Mouse (Mus musculus): ENCODE measurements at regions not wholly inside any gene's neighbourhood (a gene's known extent, or its start where the extent isn't known, plus 50 kb on each side); places are given as distances from the start of the nearest gene placed in this dataset.

DNA sequence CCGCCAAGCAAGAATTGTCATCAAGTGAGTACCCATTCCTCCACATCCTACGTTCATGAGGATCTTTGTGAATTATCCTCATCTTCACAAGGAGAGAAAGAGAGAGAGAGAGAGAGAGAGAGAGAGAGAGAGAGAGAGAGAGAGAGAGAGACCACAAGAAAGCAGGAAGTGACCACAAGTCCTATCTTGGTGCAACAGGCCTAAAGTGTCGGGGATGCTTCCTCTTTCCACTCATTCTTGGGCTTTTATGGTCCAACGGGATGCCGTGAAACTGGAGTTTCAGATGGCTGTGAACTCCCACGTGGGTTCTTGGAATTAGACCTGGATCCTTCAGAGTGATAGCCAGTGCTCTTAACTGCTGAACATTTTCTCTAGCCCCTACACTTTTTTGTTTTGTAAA lies 53.1 kb upstream of the Rai14 start:
- H3K4me1 ChIP-seq (replicated peaks; ENCODE audit: control insufficient read depth, insufficient read depth, low read length), result no peaks in the 10 kb centered on the region
- no peak overlapping the region for H3K4me2 ChIP-seq (replicated peaks; ENCODE audit: low read depth)
- H3K27ac ChIP-seq (ENCODE audit: low read depth, low read length), result no peak overlapping the region
- no peak overlapping the region for H3K9ac ChIP-seq (ENCODE audit: low read depth, low read length)
- ATAC-seq, result no peak
- H3K27me3 ChIP-seq (replicated peaks; ENCODE audit: control insufficient read depth, insufficient read depth, low read length), result no peaks in the 10 kb centered on the region
- no peaks in the 10 kb centered on the region for H3K9me3 ChIP-seq (ENCODE audit: control insufficient read depth)
- WGBS, result 74% methylated on average over 6 of the region's 6 CpGs
- no peaks in the 10 kb centered on the region for H3K36me3 ChIP-seq (ENCODE audit: control insufficient read depth, insufficient read depth)
- no peak for TF ChIP-seq CTCF (IDR thresholded peaks at IDR 0.05; ENCODE audit: low read depth)
- no peak overlapping the region for H3K4me3 ChIP-seq (ENCODE audit: low read depth, low read length)

DNA sequence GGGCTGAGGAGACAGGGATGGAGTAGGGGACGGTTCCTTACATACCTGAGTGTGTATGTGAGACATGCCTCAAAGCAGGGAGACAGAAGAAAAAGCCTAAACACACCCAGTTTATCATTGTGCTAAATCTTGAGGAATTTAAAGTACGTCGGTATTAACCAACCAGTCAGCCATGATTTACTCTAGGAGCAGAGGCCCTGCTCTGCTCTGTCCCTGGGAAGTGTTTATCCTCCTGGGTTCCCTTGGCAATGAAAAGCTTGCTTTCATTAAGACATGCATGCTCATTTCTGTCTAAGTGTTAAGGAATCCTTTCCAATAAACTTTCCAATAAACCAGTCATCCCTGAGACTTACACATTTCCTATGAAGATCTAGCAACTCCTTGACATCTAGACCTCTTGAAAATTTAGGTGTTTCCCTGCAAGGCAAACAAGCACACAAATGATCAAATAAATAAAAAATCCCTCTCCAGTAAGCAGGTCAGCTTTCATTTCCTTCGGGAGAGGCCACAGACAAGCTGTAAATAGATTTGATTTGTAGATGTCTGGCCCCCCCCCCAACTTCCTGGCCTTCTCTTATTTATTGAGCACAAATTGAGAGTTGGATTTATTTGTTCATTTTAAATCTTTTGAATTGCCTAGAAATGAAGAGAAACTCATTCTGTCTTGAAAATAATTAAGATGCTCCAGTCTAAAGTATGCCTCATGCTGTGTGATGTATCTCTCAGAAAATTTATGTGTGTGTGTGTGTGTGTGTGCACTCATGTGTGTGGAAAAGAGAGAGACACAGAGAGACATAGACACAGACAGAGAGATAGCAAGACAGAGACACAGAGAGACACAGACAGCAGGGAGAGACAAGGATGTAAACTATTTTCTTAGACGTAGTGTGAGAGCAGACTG lies 56.2 kb upstream of the Rai14 start:
- no peak for TF ChIP-seq CTCF (IDR thresholded peaks at IDR 0.05; ENCODE audit: low read depth)
- Histone ChIP-seq H3K36me3 (ENCODE audit: control insufficient read depth, insufficient read depth) (no peaks in the 10 kb centered on the region), H3K27me3 (replicated peaks; ENCODE audit: control insufficient read depth, insufficient read depth, low read length) (no peaks in the 10 kb centered on the region), H3K27ac (ENCODE audit: low read depth, low read length) (no peak overlapping the region), H3K9ac (ENCODE audit: low read depth, low read length) (no peak overlapping the region), H3K4me3 (ENCODE audit: low read depth, low read length) (no peak overlapping the region), H3K4me1 (replicated peaks; ENCODE audit: control insufficient read depth, insufficient read depth, low read length) (no peaks in the 10 kb centered on the region), H3K9me3 (ENCODE audit: control insufficient read depth) (no peaks in the 10 kb centered on the region), H3K4me2 (replicated peaks; ENCODE audit: low read depth) (no peak overlapping the region)
- 37% methylated on average over 5 of the region's 5 CpGs for WGBS
- ATAC-seq, result no peak

DNA sequence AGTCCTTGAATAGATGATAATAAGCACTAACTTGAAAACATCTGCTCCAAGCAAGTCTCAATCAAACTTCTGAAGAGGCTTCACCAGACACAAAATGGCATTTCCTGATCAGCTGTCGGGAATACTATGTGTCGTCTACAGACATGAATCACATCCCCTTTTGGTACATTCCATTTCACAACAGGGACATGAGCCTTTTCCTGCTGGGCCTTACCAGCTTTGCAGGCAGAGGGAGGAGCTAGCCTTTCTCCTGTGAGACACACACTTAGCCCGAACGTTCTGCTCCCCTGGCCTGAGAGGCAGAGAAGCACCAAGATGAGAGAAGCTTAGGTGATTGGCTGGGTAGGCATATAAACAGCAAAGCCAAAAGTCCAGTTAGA lies 56.9 kb upstream of the Rai14 start:
- Histone ChIP-seq H3K4me3 (ENCODE audit: low read depth, low read length) (no peak overlapping the region), H3K9me3 (ENCODE audit: control insufficient read depth) (no peaks in the 10 kb centered on the region), H3K27me3 (replicated peaks; ENCODE audit: control insufficient read depth, insufficient read depth, low read length) (no peaks in the 10 kb centered on the region), H3K36me3 (ENCODE audit: control insufficient read depth, insufficient read depth) (no peaks in the 10 kb centered on the region), H3K27ac (ENCODE audit: low read depth, low read length) (no peak overlapping the region), H3K4me1 (replicated peaks; ENCODE audit: control insufficient read depth, insufficient read depth, low read length) (no peaks in the 10 kb centered on the region), H3K9ac (ENCODE audit: low read depth, low read length) (no peak overlapping the region), H3K4me2 (replicated peaks; ENCODE audit: low read depth) (no peak overlapping the region)
- TF ChIP-seq CTCF (IDR thresholded peaks at IDR 0.05; ENCODE audit: low read depth), result 0 out of 2 replicates have a peak, but pooled peaks have one; percentile 3
- 39% methylated on average over 4 of the region's 4 CpGs for WGBS
- no peak for ATAC-seq

DNA sequence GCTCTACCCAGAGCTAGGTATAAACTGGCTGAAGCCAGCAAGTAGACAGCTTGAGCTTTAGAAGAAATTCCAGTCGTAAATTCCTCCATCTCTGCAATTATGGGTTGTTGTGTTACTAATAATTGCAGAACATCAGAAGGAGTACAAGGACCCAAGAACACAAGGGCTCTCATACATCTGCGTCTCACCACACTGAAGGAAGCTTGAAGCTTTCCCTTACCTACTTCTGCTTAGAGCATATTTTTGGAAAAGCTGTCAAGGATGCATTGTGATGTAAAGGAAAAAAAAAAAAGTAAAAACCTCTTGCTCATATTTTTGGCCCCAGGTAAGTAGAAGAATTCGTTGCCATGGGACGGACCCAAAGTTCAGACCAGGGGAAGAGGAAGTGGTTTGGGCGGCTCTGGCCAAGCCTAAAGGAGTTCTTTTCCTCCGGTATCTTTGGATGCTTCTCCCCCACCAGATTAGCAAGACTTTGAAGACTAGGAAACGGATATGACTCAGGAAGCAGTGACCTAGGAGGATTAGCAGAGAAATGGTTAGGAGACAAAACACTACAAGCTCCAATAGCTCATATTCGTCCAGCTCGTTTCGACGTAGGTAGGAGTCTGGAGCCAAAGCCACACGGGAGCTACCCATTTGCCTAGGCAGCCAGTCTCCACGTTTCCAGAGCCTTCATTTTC lies 65.7 kb upstream of the Rai14 start:
- TF ChIP-seq CTCF (IDR thresholded peaks at IDR 0.05; ENCODE audit: low read depth), result no peak
- H3K4me2 ChIP-seq (replicated peaks; ENCODE audit: low read depth), result no peak overlapping the region
- no peaks in the 10 kb centered on the region for H3K27me3 ChIP-seq (replicated peaks; ENCODE audit: control insufficient read depth, insufficient read depth, low read length)
- H3K4me1 ChIP-seq (replicated peaks; ENCODE audit: control insufficient read depth, insufficient read depth, low read length), result no peaks in the 10 kb centered on the region
- no peaks in the 10 kb centered on the region for H3K36me3 ChIP-seq (ENCODE audit: control insufficient read depth, insufficient read depth)
- whole genome bisulfite sequencing, result 74% methylated on average over 13 of the region's 13 CpGs
- H3K27ac ChIP-seq (ENCODE audit: low read depth, low read length), result no peak overlapping the region
- H3K9ac ChIP-seq (ENCODE audit: low read depth, low read length), result no peak overlapping the region
- no peak for ATAC-seq
- H3K4me3 ChIP-seq (ENCODE audit: low read depth, low read length), result no peak overlapping the region
- no peaks in the 10 kb centered on the region for H3K9me3 ChIP-seq (ENCODE audit: control insufficient read depth)

DNA sequence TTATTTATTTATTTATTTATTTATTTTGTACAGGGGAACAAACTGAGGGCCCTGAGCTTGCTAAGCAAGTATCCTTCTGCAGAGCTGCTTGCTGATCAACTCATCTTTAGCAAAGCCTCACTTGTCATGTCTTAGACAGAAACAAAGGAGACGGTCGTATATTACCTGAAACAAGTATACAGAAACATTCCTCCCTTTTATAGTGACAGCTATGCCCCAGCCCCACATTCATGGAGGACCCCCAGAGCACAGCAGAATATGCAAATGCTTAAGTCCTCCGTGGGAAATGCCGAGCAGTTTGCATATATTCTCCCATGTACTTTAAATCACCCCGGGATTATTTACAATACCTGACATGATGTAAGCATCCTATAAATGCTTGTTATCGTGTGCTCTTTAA lies 74.9 kb upstream of the Rai14 start:
- Histone ChIP-seq H3K4me3 (ENCODE audit: low read depth, low read length) (no peak overlapping the region), H3K9ac (ENCODE audit: low read depth, low read length) (no peak overlapping the region), H3K4me2 (replicated peaks; ENCODE audit: low read depth) (no peak overlapping the region), H3K9me3 (ENCODE audit: control insufficient read depth) (no peaks in the 10 kb centered on the region), H3K4me1 (replicated peaks; ENCODE audit: control insufficient read depth, insufficient read depth, low read length) (no peaks in the 10 kb centered on the region), H3K27me3 (replicated peaks; ENCODE audit: control insufficient read depth, insufficient read depth, low read length) (no peaks in the 10 kb centered on the region), H3K27ac (ENCODE audit: low read depth, low read length) (no peak overlapping the region), H3K36me3 (ENCODE audit: control insufficient read depth, insufficient read depth) (no peaks in the 10 kb centered on the region)
- no peak for ATAC-seq
- no peak for TF ChIP-seq CTCF (IDR thresholded peaks at IDR 0.05; ENCODE audit: low read depth)
- 49% methylated on average over 6 of the region's 6 CpGs for WGBS

DNA sequence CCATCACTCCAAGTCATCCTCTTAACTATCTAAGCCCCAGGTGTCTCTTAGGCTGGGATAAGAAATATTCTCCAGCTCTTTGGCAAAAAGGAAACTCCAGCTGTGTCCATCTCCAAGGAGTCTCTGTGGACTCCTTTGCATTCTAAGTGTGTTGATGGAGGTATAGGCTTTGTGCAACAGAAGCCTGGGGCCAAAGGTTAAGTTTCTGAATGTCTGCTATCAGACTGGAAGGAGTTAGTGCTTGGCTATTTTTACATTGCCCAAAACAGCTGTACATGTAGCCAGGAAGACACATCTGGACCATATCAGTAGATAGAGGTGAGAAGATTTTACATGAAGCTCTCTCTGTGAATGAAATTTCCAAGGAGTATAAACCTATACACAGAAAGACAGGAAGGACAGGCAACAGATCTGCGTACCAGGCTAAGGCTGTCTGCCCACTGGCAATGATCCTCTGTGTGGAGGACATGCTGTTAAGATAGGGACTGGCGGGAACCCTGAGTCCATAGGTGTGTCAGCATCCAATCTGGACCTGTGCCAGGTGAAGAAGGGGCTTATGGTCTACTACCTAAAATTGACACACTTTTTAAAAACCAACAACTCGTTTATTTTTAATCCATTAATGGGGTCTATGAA lies 76.6 kb upstream of the Rai14 start:
- no peak overlapping the region for H3K4me2 ChIP-seq (replicated peaks; ENCODE audit: low read depth)
- H3K36me3 ChIP-seq (ENCODE audit: control insufficient read depth, insufficient read depth), result no peaks in the 10 kb centered on the region
- H3K27me3 ChIP-seq (replicated peaks; ENCODE audit: control insufficient read depth, insufficient read depth, low read length), result no peaks in the 10 kb centered on the region
- H3K9ac ChIP-seq (ENCODE audit: low read depth, low read length), result no peak overlapping the region
- ATAC-seq, result no peak
- H3K9me3 ChIP-seq (ENCODE audit: control insufficient read depth), result no peaks in the 10 kb centered on the region
- no peaks in the 10 kb centered on the region for H3K4me1 ChIP-seq (replicated peaks; ENCODE audit: control insufficient read depth, insufficient read depth, low read length)
- H3K27ac ChIP-seq (ENCODE audit: low read depth, low read length), result no peak overlapping the region
- 80% methylated on average over 3 of the region's 3 CpGs for WGBS
- no peak for TF ChIP-seq CTCF (IDR thresholded peaks at IDR 0.05; ENCODE audit: low read depth)
- no peak overlapping the region for H3K4me3 ChIP-seq (ENCODE audit: low read depth, low read length)

All from intestine, postnatal 0 days (tissue).